Mouse (Mus musculus) cerebellum, postnatal 14 days (tissue): ENCODE measurements around the gene Gabrb1.
"Not testable (repeated sequence)": the region's sequence is repeated elsewhere in the genome, so short reads cannot be mapped to it uniquely, and the experiment has no call there.

ENCODE experiments used
- DNase-seq, 2 experiments: peaks; one replicate each; pipeline ENCODE4 v3.0.0; 2021; ENCODE audit warnings: mixed read lengths in 2 of 2

Gene Gabrb1

DNA sequence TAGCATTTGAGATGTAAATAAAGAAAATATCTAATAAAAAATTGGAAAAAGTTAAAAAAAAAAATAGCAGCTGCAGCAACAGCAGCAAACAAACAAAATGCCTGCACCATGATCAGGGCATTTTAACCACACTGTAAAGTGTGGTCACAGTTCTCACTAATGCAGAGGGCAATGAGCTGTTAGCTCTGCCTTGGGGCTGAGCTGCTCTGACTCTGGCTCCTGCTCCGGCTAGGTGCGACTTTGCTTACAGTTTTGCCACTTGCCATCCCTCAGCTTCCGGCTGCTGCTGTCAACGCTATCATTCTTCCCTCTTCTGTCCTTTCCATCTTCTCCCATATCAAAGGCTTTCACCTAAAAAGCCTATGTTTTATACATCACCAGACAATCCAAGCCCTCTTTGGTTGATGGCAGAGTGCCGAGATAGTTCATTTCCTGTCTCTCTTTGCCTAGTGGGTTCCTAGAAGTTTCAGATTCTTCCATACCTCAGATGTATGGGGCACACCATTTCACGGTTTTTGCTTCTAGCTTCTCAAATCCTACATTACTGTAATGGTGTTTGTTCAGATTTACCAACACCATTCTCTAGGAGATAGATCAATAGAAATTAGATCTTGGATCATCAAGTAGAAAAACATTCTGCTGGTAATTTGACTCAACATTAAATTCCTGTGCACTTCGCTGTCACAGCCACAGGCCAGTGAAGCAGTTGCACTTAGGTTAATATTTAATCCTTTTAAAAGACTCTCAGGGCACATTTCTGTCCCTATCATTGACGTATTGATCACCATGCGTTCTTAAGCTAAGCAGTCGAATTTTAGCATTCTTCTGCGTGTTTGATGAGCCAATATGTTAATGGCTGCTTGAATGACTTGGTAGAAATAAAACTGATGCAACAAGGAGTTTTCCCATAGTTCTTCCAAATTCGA, 385.6 kb downstream of the Gabrb1 start:
- no peak for DNase-seq

DNA sequence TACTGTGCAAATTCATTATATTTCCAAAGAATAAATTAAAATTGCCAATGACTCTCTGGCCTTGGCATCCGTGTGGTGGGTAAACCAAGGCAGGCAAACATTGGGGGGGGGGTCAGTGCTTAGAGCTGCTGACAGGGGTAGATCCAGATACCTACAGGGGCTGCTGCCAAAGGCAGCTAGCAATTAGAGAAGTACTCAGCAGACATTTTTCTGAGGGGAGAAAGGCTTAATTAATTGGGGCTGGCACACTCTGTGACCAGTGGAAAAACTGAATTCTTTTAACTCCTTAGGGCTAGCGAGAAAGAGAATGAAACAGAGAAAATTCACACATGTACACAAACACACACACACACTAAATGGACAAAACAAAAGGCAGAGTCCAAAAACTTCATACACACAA, 388.3 kb downstream of the Gabrb1 start:
- DNase-seq = no peak

- DNase-seq = no peak
Observed at GRCm38 (mm10) chr5:72064079-72064478, 406.2 kb downstream of the Gabrb1 start.

GRCm38 (mm10) chr5:72068826-72069225, 410.9 kb downstream of the Gabrb1 start:
- peak; percentile 8 to 18 for DNase-seq

DNA sequence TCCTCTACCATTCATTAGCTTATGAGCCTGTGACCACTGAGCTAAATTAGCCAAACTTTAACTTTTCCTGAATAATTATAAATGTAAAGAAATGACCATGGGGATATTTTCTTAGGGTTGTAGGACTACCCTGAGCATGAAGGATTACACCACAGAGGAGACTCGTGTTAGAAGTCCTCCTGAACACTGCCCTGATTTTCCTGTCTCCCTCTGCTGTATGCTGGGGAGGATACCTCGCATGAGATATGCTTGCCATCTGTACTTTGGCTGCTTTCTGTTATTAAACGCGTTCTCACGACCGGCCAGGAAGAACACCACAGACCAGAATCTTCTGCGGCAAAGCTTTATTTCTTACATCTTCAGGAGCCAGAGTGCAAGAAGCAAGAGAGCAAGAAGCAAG, 411.5 kb downstream of the Gabrb1 start:
- not testable (repeated sequence) for DNase-seq

- peak; percentile 10 to 33 for DNase-seq
Observed at GRCm38 (mm10) chr5:72076781-72077180, 418.9 kb downstream of the Gabrb1 start.

DNA sequence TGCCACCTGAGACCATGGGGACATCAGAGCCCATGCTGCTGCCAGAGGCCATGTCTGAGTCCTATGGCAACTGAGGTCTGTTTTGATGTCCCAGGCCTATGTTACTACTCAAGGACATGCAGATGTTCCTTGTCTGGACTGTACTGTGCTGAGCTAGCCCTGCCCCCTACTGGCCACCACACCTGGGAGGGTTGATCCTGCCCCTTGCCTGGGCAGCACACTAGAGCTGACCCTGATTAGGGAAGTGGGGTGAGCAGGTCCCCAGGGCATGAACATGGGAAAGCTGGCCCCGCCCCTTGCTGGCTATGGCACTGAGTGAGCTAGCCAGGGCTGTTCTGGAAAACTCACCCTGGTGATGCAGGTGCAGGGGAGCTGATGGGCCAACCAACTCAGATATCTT, 428.6 kb downstream of the Gabrb1 start:
- DNase-seq = no peak

DNA sequence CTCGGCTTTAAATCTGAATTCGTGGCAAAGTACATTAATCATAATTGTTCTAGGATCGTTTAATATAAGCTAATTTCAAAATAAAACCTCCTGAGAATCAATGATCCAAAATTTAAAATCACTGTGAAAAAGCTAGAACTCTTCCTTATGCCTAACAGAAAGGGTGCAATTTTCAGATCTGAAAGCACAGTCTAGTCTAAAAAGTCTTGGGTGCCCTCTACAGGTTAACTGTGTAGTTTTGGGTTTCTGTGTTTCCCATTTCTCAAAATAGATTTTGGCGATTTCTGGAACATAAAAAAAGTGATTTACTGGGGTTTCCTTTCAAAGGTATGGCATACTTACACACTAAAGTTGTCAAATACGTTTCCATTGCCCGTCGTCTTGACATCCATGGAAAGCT, 436.7 kb downstream of the Gabrb1 start:
- DNase-seq = peak; percentile 47 to 63

GRCm38 (mm10) chr5:72095015-72095414, 437.1 kb downstream of the Gabrb1 start:
- no peak for DNase-seq

DNA sequence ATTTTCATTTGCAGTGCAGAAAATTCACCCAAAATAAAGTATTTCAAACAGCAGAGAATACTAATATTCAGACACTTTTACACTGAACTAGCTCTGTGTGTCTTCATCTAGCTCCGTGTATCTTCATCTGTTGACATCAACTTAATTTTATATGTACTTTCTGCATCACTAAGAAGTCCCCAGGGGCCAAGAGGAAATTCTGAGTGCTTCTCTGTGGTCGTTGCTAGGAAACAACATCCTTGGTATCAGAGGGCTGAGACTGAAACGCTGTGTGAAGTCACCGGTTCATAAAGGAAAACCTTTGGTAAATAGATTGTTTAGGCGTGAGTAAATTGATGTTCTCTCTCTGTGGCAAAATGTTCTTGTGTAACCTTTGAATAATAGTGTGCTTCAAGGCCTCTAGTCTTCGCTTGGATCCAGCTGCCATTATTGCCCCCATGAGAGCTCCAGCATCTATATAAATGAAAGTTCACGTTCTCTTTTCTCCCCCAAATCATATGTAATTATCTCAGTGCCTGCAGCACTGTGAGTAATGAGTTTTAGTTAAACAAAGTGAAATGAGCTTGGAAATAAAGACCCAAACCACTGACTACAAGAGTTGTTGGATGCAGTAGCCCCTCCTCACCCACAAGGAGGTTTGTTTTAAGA, 446.5 kb downstream of the Gabrb1 start:
- DNase-seq = no peak

DNA sequence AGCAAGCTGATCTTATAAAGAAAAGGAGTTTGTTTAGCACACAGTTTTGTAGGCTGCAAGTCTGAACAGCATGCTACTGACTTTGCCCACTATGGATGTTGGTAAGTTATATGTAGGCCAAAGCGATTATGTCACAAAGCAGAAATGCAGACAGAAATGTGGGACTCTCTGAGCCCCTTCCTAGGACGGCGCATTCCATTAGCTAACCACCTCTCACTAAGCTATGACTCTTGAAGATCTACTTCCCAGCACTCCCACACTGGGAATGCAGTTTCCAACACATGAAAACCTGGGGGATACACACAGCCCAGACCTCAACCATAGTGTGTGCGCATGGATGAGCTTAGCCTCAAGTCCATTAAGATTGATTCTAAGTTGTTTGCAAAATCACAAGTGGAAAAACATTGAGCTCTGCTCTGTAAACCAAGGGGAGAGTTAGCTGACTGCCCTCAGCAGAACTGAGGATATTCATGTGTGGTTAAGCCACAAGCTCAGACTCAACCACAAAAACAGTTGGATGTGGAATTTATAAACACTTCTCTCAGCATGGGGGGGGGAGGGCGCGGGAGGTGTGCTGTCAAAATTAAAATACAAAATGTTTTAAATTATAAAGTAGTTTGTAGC, 464.6 kb downstream of the Gabrb1 start:
- DNase-seq = no peak

DNA sequence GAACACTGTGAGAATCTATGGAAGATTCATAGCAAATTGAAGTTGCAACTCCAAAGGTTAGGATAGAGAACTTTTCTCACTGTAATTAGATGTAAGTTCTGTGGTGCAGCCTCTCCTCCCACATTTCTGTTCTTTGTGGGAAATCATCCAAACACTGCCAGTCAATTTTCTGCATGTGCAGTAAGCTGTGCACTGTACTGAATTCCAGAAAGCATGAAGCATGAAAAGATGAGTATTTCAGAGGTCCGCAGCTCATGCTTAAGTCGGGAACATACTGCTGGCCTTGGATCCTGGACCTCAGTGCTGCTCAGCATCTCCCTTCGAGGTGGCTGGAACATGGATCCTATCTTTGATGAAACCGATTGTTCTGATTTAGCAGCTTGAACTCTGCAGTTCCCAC, 468.8 kb downstream of the Gabrb1 start:
- no peak for DNase-seq

DNA sequence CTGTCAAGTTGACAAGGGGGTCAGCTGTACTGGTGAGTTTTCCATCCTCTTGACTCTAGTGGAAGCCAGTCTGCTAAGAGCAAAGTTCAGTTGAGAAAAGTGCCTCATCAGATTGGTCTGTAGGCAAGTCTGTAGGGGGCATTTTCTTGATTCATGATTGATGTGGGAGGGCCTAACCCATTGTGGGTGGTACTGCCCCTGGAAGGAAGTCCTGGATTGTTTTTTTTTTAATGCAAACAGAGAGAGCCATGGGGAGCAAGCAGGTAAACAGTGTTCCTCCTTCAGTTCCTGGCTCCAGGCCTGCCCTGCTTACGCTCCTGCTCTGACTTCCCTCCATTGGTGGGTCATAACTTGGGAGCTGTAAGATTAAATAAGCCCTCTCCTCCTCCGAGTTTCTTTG, 476.0 kb downstream of the Gabrb1 start:
- no peak for DNase-seq

DNA sequence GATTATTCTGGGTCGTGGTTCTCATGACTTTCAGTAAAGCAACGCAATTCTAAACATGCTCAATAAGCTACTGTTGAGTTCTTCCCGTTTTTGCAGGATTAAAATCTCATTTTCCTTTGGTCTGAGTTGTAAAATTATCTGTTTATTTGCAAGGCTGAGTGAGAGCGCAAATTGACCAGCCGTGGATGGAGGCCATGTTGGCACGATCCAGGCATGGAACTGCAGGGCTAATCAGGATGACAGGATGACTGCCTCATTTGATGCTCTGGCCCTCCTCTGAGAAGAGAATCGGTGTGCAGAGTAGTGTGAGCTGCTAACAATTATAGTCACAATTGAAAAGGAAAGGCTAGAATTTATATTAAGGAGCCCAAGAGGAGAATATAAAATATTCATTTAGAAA, 480.3 kb downstream of the Gabrb1 start:
- peak; percentile 61 for DNase-seq

DNA sequence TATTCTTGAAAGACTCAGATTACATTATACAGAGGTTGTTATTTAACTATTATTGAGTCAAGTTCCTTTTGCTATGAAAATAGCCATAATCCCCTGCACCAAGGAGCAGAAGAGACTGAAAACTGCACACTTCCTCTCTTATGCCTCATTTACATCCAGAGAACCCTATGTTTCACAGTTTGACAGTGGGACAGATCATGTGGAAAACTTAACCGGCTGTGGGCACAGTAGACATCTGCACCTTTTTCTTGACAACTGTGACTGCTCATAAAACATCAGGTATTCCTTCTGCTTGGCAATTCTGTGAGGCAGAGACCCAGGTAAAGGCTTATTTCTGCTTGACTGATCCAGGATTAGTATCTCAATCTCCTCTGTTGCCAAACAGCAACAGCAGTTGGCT, 481.7 kb downstream of the Gabrb1 start:
- peak; percentile 12 to 27 for DNase-seq

DNA sequence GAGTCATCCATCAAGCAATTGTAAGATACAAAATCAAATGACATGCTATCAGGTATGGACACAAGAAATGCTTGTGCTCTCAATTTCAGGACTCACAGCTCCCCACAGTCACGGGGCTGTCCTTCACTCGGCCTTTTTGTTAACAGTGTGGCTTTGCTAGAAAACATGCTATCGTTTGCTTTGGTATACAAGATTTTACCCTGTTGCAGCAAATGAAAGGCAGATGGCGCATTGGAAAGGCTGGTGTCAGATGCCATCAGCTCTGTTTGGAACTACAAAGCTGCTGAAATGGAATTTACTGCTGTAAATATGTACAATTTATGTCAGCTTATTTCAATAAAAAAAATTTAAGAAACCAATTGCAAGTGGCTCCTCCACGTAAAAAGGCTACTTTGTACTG, 490.8 kb downstream of the Gabrb1 start:
- DNase-seq = no peak

DNA sequence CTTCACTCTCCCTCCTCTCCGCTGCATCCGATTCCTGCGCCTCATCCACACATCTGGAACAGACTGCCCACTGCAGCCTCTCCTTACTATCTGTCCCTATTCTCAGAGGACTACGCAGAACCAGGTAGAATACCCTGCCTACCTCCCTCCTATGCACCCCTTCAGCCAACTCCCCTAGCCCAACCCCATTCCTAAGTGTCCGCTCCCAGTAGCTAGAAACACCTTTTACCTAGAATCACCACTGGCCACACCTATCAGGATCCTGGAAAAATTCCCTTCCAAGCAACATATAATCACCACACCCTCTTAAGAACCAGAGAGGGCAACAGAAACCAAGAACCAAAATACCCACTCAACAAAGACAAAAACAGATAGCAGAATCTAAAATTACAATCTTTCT, 493.0 kb downstream of the Gabrb1 start:
- DNase-seq = no peak

DNA sequence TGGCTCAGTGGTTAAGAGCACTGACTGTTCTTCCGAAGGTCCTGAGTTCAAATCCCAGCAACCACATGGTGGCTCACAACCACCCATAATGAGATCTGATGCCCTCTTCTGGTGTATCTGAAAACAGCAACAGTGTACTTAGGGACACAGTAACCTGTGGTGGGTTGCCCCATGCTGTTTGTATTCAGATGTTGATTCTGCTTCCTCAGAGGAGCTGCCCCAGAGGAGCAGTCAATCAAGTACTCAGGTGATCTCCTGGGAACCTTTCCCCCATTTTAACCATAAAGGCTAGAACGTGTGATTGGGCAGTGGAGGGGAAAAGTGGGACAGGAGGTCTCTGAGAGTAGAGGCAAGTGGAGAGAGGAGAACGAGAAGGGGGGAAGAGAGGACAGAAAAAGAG, 497.8 kb downstream of the Gabrb1 start:
- DNase-seq = not testable (repeated sequence)

GRCm38 (mm10) chr5:72156598-72156997, 498.7 kb downstream of the Gabrb1 start:
- no peak for DNase-seq

DNA sequence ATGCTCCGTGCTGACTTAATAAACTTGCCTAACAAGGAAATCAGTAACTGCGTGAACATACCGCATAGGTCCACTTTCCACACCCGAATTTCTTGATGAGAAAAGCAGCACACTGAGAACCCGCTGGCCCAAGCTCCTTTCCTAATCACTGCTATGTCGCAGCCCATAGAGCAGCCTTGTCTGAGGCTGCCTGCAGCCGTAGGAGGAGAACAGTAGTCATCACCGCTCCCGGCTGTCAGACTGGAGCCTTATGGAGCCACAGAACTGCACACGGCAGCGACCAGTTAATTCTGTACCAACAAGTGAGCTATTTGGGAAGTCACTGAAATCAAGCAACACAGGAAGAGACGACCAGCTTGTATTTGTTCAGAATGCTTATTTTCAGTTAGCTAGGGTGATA, 500.8 kb downstream of the Gabrb1 start:
- DNase-seq = no peak

DNA sequence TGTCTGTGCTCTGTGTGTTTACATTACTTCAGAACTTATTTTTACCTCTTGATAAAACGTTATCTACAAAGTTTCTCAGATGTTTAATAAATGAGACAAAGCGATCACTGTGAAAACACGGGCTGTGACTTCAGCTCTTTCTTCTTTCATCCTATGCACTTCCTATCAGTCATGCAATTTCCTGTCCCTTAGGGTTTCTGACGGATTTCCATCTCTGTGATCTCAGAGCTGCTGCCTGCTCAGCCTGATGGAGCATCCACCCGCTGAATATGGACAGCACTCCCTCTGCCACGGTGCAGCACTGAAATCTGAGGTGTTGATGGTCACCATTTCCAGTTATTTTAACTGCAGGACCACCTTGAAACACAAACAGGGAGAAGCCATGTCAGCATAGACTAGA, 501.6 kb downstream of the Gabrb1 start:
- no peak for DNase-seq

- DNase-seq = no peak
Observed at GRCm38 (mm10) chr5:72160781-72161485, 503.0 kb downstream of the Gabrb1 start.

- DNase-seq = no peak
Observed at GRCm38 (mm10) chr5:72162855-72163254, 504.9 kb downstream of the Gabrb1 start.
